Mouse (Mus musculus) brain, embryonic 14.5 days (tissue): ENCODE measurements around the gene Rflna.

ENCODE experiments used
- CTCF ChIP-seq: fragments of 200-500 bp; IDR thresholded peaks from 2 replicates; pipeline ENCODE4 v1.5.1; 2012; ENCODE audit warnings: inconsistent platforms, mild to moderate bottlenecking, moderate library complexity, borderline replicate concordance; ENCODE audit not compliant: insufficient read depth, insufficient read length; ENCODE audit errors: extremely low read depth
- POLR2A ChIP-seq: fragments of 200-500 bp; IDR thresholded peaks from 2 replicates; pipeline ENCODE4 v1.6.1; 2012; ENCODE audit warnings: mild to moderate bottlenecking, inconsistent platforms, borderline replicate concordance; ENCODE audit not compliant: poor library complexity, insufficient read depth, insufficient read length, severe bottlenecking; ENCODE audit errors: extremely low read depth

DNA sequence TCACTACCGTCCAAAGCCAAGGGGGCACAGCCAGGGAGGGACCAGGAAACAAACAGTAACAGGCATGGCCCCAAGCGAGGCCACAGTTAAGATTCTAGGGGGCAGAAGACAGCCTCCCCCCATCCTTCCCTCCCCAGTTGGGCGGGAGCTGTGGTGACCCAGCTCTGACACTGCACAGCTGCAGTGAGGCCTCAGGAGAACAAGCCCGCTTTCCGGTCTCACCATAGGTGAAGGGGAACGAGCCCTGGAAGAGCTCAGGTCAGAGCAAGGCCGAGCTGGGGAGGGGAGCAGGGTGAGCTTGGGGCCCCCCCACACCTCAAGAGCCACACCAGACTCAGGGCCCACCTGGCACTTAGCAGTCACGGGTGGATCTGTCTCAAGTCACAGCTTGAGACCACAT is 52.9 kb downstream of the Rflna start:
- TF ChIP-seq POLR2A (no peak), CTCF (no peak)
